Mouse (Mus musculus) neural tube, embryonic 14.5 days (tissue): ENCODE measurements around the gene Lamc3. TPM values are rescaled to one million over a fixed set of nuclear protein-coding genes. Genes with fewer than 3 reads are reported as not detected.
A peak's percentile ranks its signal among the peaks of the same experiment; 100 is the strongest.

ENCODE experiments used
- ATAC-seq: fragments of 200-750 bp; cut with Nextera tagmentation; 2 replicates; pipeline ENCODE4 v1.8.0; 2017; ENCODE audit warnings: low read depth, mild to moderate bottlenecking, moderate TSS enrichment, moderate library complexity
- H3K27ac ChIP-seq: fragments of 300-500 bp; sonication (generic); 2 replicates; pipeline ENCODE4 v1.5.1; 2014; ENCODE audit warnings: low read depth, mild to moderate bottlenecking, control low read depth, low read length, moderate library complexity, mixed read lengths
- H3K27me3 ChIP-seq: fragments of 300-500 bp; sonication (generic); 2 replicates; pipeline ENCODE4 v1.6.1; 2014; ENCODE audit warnings: low read length; ENCODE audit not compliant: control insufficient read depth, insufficient read depth
- H3K36me3 ChIP-seq: fragments of 300-500 bp; sonication (generic); 2 replicates; pipeline ENCODE4 v1.6.1; 2014; ENCODE audit warnings: low read length, mixed read lengths; ENCODE audit not compliant: control insufficient read depth, insufficient read depth
- H3K4me1 ChIP-seq: fragments of 300-500 bp; sonication (generic); 2 replicates; pipeline ENCODE4 v1.6.1; 2014; ENCODE audit warnings: low read length; ENCODE audit not compliant: control insufficient read depth, insufficient read depth
- H3K4me2 ChIP-seq: fragments of 300-500 bp; sonication (generic); 2 replicates; pipeline ENCODE4 v1.6.1; 2014; ENCODE audit warnings: mild to moderate bottlenecking, low read depth, low read length, control low read depth
- H3K4me3 ChIP-seq: fragments of 300-500 bp; sonication (generic); 2 replicates; pipeline ENCODE4 v1.5.1; 2014; ENCODE audit warnings: low read depth, low read length, control low read depth, mixed read lengths
- H3K9ac ChIP-seq: fragments of 300-500 bp; sonication (generic); replicated peaks from 2 replicates; pipeline ENCODE4 v1.6.1; 2014; ENCODE audit warnings: low read depth, mild to moderate bottlenecking, control low read depth, low read length, mixed read lengths
- H3K9me3 ChIP-seq: fragments of 300-500 bp; sonication (generic); 2 replicates; pipeline ENCODE4 v1.6.1; 2016; ENCODE audit warnings: low read length; ENCODE audit not compliant: control insufficient read depth
- WGBS: fragments of 180-500 bp; shearing (Covaris S2); extraction: QIAGEN DNeasy Blood & Tissue Kit; methylation state at CpG from one replicate; pipeline ENCODE4 v1.1.7; 2014; 5-methylcytosine and 5-hydroxymethylcytosine counted together
- polyA plus RNA-seq: library from polyadenylated mRNA; unstranded; fragments of >200 nt; fragmentation: Nextera tagmentation; extraction: Ambion mirVana; gene quantifications from 2 replicates; pipeline ENCODE4 v1.2.1, GENCODE M21; 2014

The Lamc3 gene
- polyA plus RNA-seq, 1 experiment from 2014 or later = 0.60 TPM

DNA sequence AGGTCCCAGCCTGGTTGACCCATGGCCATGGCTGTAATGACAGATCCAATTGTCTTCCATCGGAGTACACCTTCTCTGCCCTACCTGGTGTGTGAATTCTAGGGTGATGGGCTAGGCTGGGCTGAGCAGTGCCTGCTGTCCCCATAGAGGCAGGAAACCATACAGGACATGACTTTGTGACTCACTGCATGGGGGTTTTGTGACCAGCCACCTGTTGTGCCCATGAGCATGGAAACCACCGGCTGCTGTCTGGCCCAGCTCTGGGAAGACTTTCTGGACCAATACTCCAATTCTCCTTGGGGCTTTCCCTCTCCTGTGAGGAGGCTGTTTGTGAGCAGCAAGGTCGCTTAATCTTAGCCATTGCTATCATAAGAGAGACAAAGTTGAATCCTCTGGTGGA is 65.6 kb downstream of the Lamc3 start:
- H3K9ac ChIP-seq = no peak overlapping the region
- H3K27me3 ChIP-seq = no peaks in the 10 kb centered on the region
- H3K36me3 ChIP-seq = no peaks in the 10 kb centered on the region
- no peak overlapping the region for H3K4me2 ChIP-seq
- H3K9me3 ChIP-seq = no peaks in the 10 kb centered on the region
- H3K4me1 ChIP-seq = peaks cover 8% of the 10 kb centered on the region
- 90% methylated on average over 3 of the region's 3 CpGs for WGBS
- no peak overlapping the region for H3K4me3 ChIP-seq
- no peak overlapping the region for H3K27ac ChIP-seq
- no peak for ATAC-seq

DNA sequence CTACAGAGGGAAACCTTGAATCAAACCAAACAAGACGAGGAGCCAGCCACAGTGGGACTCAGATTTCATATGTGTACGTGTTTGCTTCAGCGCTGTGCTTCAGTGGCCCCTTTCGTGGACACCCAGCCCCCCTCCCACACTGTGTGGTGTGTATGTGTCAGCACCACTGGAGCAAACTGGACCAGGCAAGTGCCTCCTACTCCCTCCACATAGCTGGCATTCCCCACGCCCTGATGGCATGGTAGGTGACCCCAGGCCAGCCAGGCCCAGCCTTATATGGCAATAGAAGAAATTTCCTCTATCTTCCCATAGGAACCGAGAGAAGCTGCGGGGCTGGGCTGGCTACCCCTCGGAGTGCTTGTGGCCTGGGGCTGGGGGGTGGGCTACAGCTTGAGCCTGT is 66.6 kb downstream of the Lamc3 start:
- Histone ChIP-seq H3K36me3 (no peaks in the 10 kb centered on the region), H3K4me2 (no peak overlapping the region), H3K9ac (no peak overlapping the region), H3K4me3 (no peak overlapping the region), H3K27me3 (no peaks in the 10 kb centered on the region), H3K4me1 (peaks cover 8% of the 10 kb centered on the region), H3K9me3 (no peaks in the 10 kb centered on the region), H3K27ac (no peak overlapping the region)
- WGBS = 92% methylated on average over 8 of the region's 8 CpGs
- no peak for ATAC-seq

- no peaks in the 10 kb centered on the region for H3K36me3 ChIP-seq
- H3K27ac ChIP-seq = no peak overlapping the region
- no peak for ATAC-seq
- H3K4me2 ChIP-seq = no peak overlapping the region
- H3K4me3 ChIP-seq = no peak overlapping the region
- peaks cover 8% of the 10 kb centered on the region for H3K4me1 ChIP-seq
- no peaks in the 10 kb centered on the region for H3K9me3 ChIP-seq
- H3K27me3 ChIP-seq = no peaks in the 10 kb centered on the region
- no peak overlapping the region for H3K9ac ChIP-seq
- 91% methylated on average over 9 of the region's 9 CpGs for WGBS
These were observed 67.7 kb downstream of the Lamc3 start for GRCm38 (mm10) chr2:31954779-31955181.

DNA sequence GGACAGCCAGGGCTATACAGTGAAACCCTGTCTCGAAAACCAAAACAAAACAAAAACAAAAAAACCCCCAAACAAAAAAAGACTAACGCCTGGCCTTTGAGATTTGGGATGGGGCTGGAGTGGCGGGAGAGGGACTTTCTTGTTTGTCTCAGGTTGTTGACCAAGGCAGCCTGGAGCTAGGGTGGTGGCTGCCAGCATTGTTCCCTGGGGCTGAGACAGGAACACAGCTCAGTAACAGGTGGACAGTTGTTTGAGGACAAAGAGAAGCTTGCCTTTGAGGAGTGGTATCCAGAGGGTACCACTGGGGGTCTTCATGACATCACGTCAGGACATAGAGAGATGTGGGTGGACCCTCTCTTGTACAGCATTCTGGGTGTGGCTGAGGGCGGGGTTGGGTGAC is 68.6 kb downstream of the Lamc3 start:
- Histone ChIP-seq H3K27me3 (no peaks in the 10 kb centered on the region), H3K4me2 (no peak overlapping the region), H3K4me3 (no peak overlapping the region), H3K27ac (no peak overlapping the region), H3K9ac (no peak overlapping the region), H3K9me3 (no peaks in the 10 kb centered on the region), H3K4me1 (peaks cover 4% of the 10 kb centered on the region), H3K36me3 (no peaks in the 10 kb centered on the region)
- 86% methylated on average over 5 of the region's 5 CpGs for WGBS
- ATAC-seq = no peak

- Histone ChIP-seq H3K27me3 (no peaks in the 10 kb centered on the region), H3K4me2 (no peak overlapping the region), H3K27ac (no peak overlapping the region), H3K4me1 (no peaks in the 10 kb centered on the region; the same call in 1 of the 2 replicates), H3K36me3 (no peaks in the 10 kb centered on the region), H3K4me3 (no peak overlapping the region), H3K9ac (no peak overlapping the region), H3K9me3 (no peaks in the 10 kb centered on the region)
- ATAC-seq = no peak
- WGBS = 91% methylated on average over 10 of the region's 10 CpGs
These were observed 70.1 kb downstream of the Lamc3 start for GRCm38 (mm10) chr2:31957211-31957610.

GRCm38 (mm10) chr2:31960986-31961385 is 73.9 kb downstream of the Lamc3 start:
- Histone ChIP-seq H3K27ac (no peak overlapping the region), H3K4me2 (no peak overlapping the region), H3K9ac (no peak overlapping the region), H3K27me3 (no peaks in the 10 kb centered on the region), H3K9me3 (no peaks in the 10 kb centered on the region), H3K36me3 (no peaks in the 10 kb centered on the region), H3K4me3 (no peak overlapping the region), H3K4me1 (no peaks in the 10 kb centered on the region; the same call in 1 of the 2 replicates)
- 92% methylated on average over 8 of the region's 8 CpGs for whole genome bisulfite sequencing
- ATAC-seq = no peak

DNA sequence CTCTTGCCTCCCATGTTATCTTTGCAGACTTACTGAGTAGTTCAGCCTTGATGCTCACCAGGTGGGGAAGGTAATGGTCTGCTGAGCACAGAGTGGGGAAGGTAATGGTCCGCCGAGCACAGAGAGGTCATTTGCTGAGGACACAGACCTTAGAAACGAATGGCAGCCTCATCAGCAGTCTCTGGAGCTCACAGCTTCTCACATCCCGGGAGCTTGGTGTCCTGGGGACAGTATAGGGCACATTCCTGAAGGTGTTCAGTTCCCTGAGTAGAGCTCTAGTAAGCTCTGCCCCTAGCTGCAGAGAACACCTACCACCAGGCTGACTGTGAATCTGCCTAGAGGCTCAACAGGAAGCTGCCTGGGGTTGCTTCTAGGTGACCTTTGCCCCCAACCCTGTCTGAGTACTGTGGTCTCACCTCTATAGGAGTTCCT is 74.7 kb downstream of the Lamc3 start:
- 69% methylated on average over 4 of the region's 4 CpGs for whole genome bisulfite sequencing
- no peaks in the 10 kb centered on the region for H3K36me3 ChIP-seq
- no peak overlapping the region for H3K9ac ChIP-seq
- H3K4me3 ChIP-seq = no peak overlapping the region
- H3K9me3 ChIP-seq = no peaks in the 10 kb centered on the region
- H3K4me1 ChIP-seq = no peaks in the 10 kb centered on the region; the same call in 1 of the 2 replicates
- H3K4me2 ChIP-seq = no peak overlapping the region
- ATAC-seq = no peak
- no peaks in the 10 kb centered on the region for H3K27me3 ChIP-seq
- peak overlapping the region; percentile 78 for H3K27ac ChIP-seq

DNA sequence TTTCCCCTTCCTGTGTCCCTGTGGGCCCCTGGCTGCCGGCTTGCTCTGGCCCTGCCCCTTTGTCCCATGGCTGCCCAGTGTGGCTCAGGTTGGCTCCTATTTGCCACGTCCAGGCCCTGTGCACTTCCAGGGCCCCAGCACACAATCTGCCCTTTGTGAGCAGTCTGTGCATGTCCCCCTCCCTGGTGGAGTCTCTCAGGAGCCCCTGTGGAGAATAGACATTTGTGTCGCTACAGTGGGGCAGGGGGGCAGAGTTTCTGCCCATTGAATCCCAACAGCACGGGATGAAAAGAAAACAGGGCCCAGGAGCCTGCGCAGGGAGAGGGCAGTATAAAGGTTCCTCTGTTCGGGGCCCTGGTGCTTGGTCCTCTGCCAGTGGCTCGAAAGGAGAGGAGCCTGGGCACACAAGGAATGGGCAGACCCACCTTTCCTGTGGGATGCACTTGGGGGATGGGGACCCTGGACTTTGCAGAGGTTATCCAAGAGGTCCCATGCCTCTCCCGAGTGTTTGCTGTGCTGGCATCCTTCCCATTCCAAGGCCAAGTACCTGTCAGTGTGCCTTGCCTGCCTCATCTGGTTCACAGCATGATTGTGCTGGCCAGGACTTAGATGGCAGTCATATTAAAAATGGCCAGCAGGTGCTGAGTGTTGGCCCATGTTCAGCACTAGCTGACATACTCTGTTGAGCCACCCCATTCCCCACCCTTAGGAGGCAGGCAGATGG is 75.6 kb downstream of the Lamc3 start:
- no peak overlapping the region for H3K4me2 ChIP-seq
- ATAC-seq = peak; percentile 93

GRCm38 (mm10) chr2:31963491-31963890 is 76.4 kb downstream of the Lamc3 start:
- Histone ChIP-seq H3K9me3 (no peaks in the 10 kb centered on the region), H3K4me1 (no peaks in the 10 kb centered on the region; the same call in 1 of the 2 replicates), H3K27me3 (no peaks in the 10 kb centered on the region), H3K4me2 (no peak overlapping the region), H3K9ac (no peak overlapping the region), H3K27ac (peak overlapping the region; percentile 78), H3K4me3 (no peak overlapping the region), H3K36me3 (no peaks in the 10 kb centered on the region)
- peak; percentile 22; the same call in 1 of the 2 replicates for ATAC-seq
- 76% methylated on average over 7 of the region's 7 CpGs for WGBS

More for the DNA sequence above, 75.6 kb downstream of the Lamc3 start:
- H3K27ac ChIP-seq = peak overlapping the region; percentile 78
- H3K4me3 ChIP-seq = no peak overlapping the region
- no peaks in the 10 kb centered on the region for H3K9me3 ChIP-seq
- no peaks in the 10 kb centered on the region for H3K27me3 ChIP-seq
- 32% methylated on average over 8 of the region's 8 CpGs for WGBS
- no peaks in the 10 kb centered on the region for H3K36me3 ChIP-seq
- H3K4me1 ChIP-seq = no peaks in the 10 kb centered on the region; the same call in 1 of the 2 replicates
- H3K9ac ChIP-seq = no peak overlapping the region
